Mouse (Mus musculus): ENCODE measurements around the gene 4932414N04Rik.

DNA sequence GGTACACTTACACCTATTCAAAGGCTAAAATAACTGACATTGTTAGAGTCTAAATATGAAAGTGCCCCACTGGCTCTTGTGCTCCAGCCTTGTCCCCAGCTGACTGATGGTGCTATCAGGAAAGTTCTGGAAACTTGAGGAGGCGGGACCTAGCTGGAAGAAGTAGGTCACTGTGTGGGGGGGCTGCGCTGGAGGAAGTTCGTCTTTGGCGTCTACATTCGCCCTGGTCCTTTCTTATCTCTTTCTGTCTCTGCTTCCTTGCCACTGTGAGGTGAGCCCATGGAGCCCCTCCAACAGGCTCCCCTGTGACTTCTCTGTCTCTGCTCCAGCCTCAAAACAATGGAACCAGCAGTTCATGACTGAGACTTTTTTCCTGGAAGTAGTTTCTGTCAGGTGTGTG is 136.0 kb downstream of the 4932414N04Rik start:
- TF ChIP-seq CTCF (IDR thresholded peaks at IDR 0.05; ENCODE audit: low read depth, low read length) (no peak), EP300 (IDR thresholded peaks at IDR 0.05; ENCODE audit: insufficient read depth, low read depth, low read length) (no peak)

Measured in ES-Bruce4 (cell line).